Mouse (Mus musculus) stomach, postnatal 0 days (tissue): ENCODE results near the gene Gp9.

Source experiments
- CTCF ChIP-seq: IDR thresholded peaks from 2 replicates; pipeline ENCODE4 v1.5.1; 2016; ENCODE audit warnings: antibody characterized with exemption, low read depth, mild to moderate bottlenecking, moderate library complexity
- EP300 ChIP-seq: optimal IDR thresholded peaks from 2 replicates; pipeline ENCODE3; 2016; ENCODE audit warnings: antibody characterized with exemption

- TF ChIP-seq CTCF: no peak
- no peak for TF ChIP-seq EP300
Measured at GRCm38 (mm10) chr6:87774466-87774865, 3.4 kb upstream of the Gp9 start.
